Comparison of ENCODE assay signal across 8 mouse cellular contexts in genomic region chr11:98797909-98798308, GRCm38 (mm10). TPM values are rescaled to one million over a fixed set of nuclear protein-coding genes. Genes with fewer than 3 reads are reported as not detected.
DNase-seq lines count a peak whose midpoint lies in the region; ATAC-seq and TF ChIP-seq lines count a peak whose summit lies in the region.

No protein-coding gene starts in this region.

- peak overlapping the region; percentile 81 for H3K4me2 ChIP-seq in heart, embryonic 16.5 days (ENCODE audit: low read depth, low read length)
- H3K4me2 ChIP-seq in liver, postnatal 0 days (ENCODE audit: low read depth, low read length): peak overlapping the region; percentile 96

- peaks cover 14% of the 10 kb centered on the region for H3K36me3 ChIP-seq in heart, adult 2 months (ENCODE audit: control insufficient read depth, insufficient read depth, low read length)
- peaks cover 37% of the 10 kb centered on the region for H3K36me3 ChIP-seq in heart, embryonic 16.5 days (ENCODE audit: control insufficient read depth, insufficient read depth)
- peaks cover 35% of the 10 kb centered on the region for H3K36me3 ChIP-seq in liver, postnatal 0 days (replicated peaks; ENCODE audit: insufficient read depth, low read length)

- peaks cover 6% of the 10 kb centered on the region for H3K79me2 ChIP-seq in heart, adult 2 months (replicated peaks; ENCODE audit: control insufficient read depth, insufficient read depth, low read length)

- peaks cover 9% of the 10 kb centered on the region for H3K4me1 ChIP-seq in heart, adult 2 months (ENCODE audit: control insufficient read depth, insufficient read depth, low read length)
- peaks cover 22% of the 10 kb centered on the region for H3K4me1 ChIP-seq in heart, embryonic 16.5 days (ENCODE audit: control insufficient read depth, insufficient read depth, low read length)
- H3K4me1 ChIP-seq in liver, postnatal 0 days (ENCODE audit: insufficient read depth): peaks cover 24% of the 10 kb centered on the region

- no peaks in the 10 kb centered on the region for H3K27me3 ChIP-seq in heart, adult 2 months (ENCODE audit: control insufficient read depth, insufficient read depth, low read length)
- H3K27me3 ChIP-seq in heart, embryonic 16.5 days (ENCODE audit: control insufficient read depth, insufficient read depth, low read length): no peaks in the 10 kb centered on the region
- H3K27me3 ChIP-seq in liver, postnatal 0 days (ENCODE audit: insufficient read depth, low read length): no peaks in the 10 kb centered on the region

- peak overlapping the region; percentile 79 for H3K4me3 ChIP-seq in heart, adult 2 months
- H3K4me3 ChIP-seq in heart, embryonic 16.5 days (ENCODE audit: low read length): peak overlapping the region; percentile 100
- peak overlapping the region; percentile 99 for H3K4me3 ChIP-seq in liver, postnatal 0 days (ENCODE audit: low read depth, low read length)

- 19% methylated on average over 4 of the region's 4 CpGs for WGBS in heart, adult 2 months
- WGBS in heart, embryonic 16.5 days: 21% methylated on average over 4 of the region's 4 CpGs
- 60% methylated on average over 4 of the region's 4 CpGs for WGBS in liver, postnatal 0 days (ENCODE audit: insufficient replicate concordance)

- H3K27ac ChIP-seq in heart, adult 2 months: peak overlapping the region; percentile 94
- H3K27ac ChIP-seq in heart, embryonic 16.5 days (ENCODE audit: low read length): peak overlapping the region; percentile 100
- H3K27ac ChIP-seq in liver, postnatal 0 days (ENCODE audit: low read depth): no peak overlapping the region

- intact Hi-C loops in heart, adult 2 months (cut with DNase I): no loop called here
- intact Hi-C loops in heart, postnatal 25 days (cut with DNase I): no loop called here

- no peak for TF ChIP-seq CTCF in heart, adult 2 months (IDR thresholded peaks at IDR 0.05)
- TF ChIP-seq CTCF in liver, postnatal 0 days (IDR thresholded peaks at IDR 0.05; ENCODE audit: low read depth): no peak

- H3K9me3 ChIP-seq in heart, embryonic 16.5 days (replicated peaks; ENCODE audit: control insufficient read depth, low read length): no peaks in the 10 kb centered on the region
- H3K9me3 ChIP-seq in liver, postnatal 0 days (ENCODE audit: low read length): no peaks in the 10 kb centered on the region

- no peak for TF ChIP-seq EP300 in heart, adult 2 months (IDR thresholded peaks at IDR 0.05; ENCODE audit: insufficient read depth, low read depth, low read length)
- no peak for TF ChIP-seq EP300 in liver, postnatal 0 days (IDR thresholded peaks at IDR 0.05; ENCODE audit: low read depth)

- TF ChIP-seq POLR2A in heart, adult 2 months (IDR thresholded peaks at IDR 0.05; ENCODE audit: insufficient read depth, low read depth, low read length): no peak

- no peak for ATAC-seq in heart, embryonic 16.5 days (replicated peaks; ENCODE audit: extremely low read depth, insufficient read depth, low FRiP score)
- ATAC-seq in liver, postnatal 0 days: no peak
- no peak for ATAC-seq in activated CD4-positive, CD25-positive, alpha-beta regulatory T cell, adult 4 months

- peak overlapping the region; percentile 100 for H3K9ac ChIP-seq in heart, adult 2 months (ENCODE audit: low read depth, low read length)
- peak overlapping the region; percentile 100 for H3K9ac ChIP-seq in heart, embryonic 16.5 days (ENCODE audit: low read length)
- 0 out of 2 replicates have a peak overlapping the region, but pooled peaks have one; percentile 99 for H3K9ac ChIP-seq in liver, postnatal 0 days (replicated peaks)

- no peak for DNase-seq in heart, adult 2 months
- no peak for DNase-seq in heart, postnatal 25 days (ENCODE audit: low spot score)
- peak; percentile 40 for DNase-seq in adipocyte (ENCODE audit: low spot score)
- DNase-seq in liver, postnatal 0 days: no peak
- DNase-seq in cerebellum, postnatal 14 days: no peak
- DNase-seq in frontal cortex, adult 2 months (ENCODE audit: extremely low spot score in 1 of 2, low spot score in 1 of 2): no peak

RNA-seq across cellular contexts. Expression of gene Msl1, which starts 2.6 kb away (rescaled TPM):
- total RNA-seq in heart, adult 2 months (2021): 10 to 100 TPM; 68.9 to 75.3 TPM
- 21.9 and 44.4 TPM in 2 replicates for polyA plus RNA-seq in heart, adult 2 months (2012; rRNA removed)
- total RNA-seq in heart, postnatal 25 days (2021): 10 to 100 TPM; 73.0 to 78.1 TPM
- 15.2 and 15.5 TPM in 2 replicates for polyA plus RNA-seq in heart, embryonic 16.5 days (2015; fragmentation: Nextera tagmentation; extraction: Ambion mirVana)
- 5.4 and 6.5 TPM in 2 replicates for polyA plus RNA-seq in liver, postnatal 0 days (2015; fragmentation: Nextera tagmentation; extraction: Ambion mirVana)
- 10 to 100 TPM; 19.9 to 22.0 TPM for polyA plus RNA-seq in activated CD4-positive, CD25-positive, alpha-beta regulatory T cell, adult 4 months (2017; shearing (Covaris generic))
- polyA plus RNA-seq in frontal cortex, adult 2 months (2012; rRNA removed): 112 and 123 TPM in 2 replicates

RNA-seq across cellular contexts. Expression of gene Casc3, which starts 6.8 kb away (rescaled TPM):
- 10 to 100 TPM; 18.7 to 20.7 TPM for total RNA-seq in heart, adult 2 months (2021)
- polyA plus RNA-seq in heart, adult 2 months (2012; rRNA removed): 17.5 and 25.2 TPM in 2 replicates
- 10 to 100 TPM; 22.4 to 25.5 TPM for total RNA-seq in heart, postnatal 25 days (2021)
- 23.4 and 24.0 TPM in 2 replicates for polyA plus RNA-seq in heart, embryonic 16.5 days (2015; fragmentation: Nextera tagmentation; extraction: Ambion mirVana)
- polyA plus RNA-seq in liver, postnatal 0 days (2015; fragmentation: Nextera tagmentation; extraction: Ambion mirVana): 6.7 and 7.0 TPM in 2 replicates
- 10 to 100 TPM; 10.6 to 11.2 TPM for polyA plus RNA-seq in activated CD4-positive, CD25-positive, alpha-beta regulatory T cell, adult 4 months (2017; shearing (Covaris generic))
- polyA plus RNA-seq in frontal cortex, adult 2 months (2012; rRNA removed): 47.8 TPM in 2 replicates

RNA-seq across cellular contexts. Expression of gene Nr1d1, which starts 22.8 kb away (rescaled TPM):
- total RNA-seq in heart, adult 2 months (2021): 100 to 1,000 TPM in 1 of 2 experiments, 10 to 100 TPM in 1; 35.5 to 111 TPM
- polyA plus RNA-seq in heart, adult 2 months (2012; rRNA removed): 190 and 208 TPM in 2 replicates
- 100 to 1,000 TPM in 1 of 2 experiments, 10 to 100 TPM in 1; 61.2 to 129 TPM for total RNA-seq in heart, postnatal 25 days (2021)
- polyA plus RNA-seq in heart, embryonic 16.5 days (2015; fragmentation: Nextera tagmentation; extraction: Ambion mirVana): 7.0 and 8.2 TPM in 2 replicates
- polyA plus RNA-seq in liver, postnatal 0 days (2015; fragmentation: Nextera tagmentation; extraction: Ambion mirVana): 2.0 and 4.2 TPM in 2 replicates
- polyA plus RNA-seq in activated CD4-positive, CD25-positive, alpha-beta regulatory T cell, adult 4 months (2017; shearing (Covaris generic)): 1 to 10 TPM; 2.9 to 5.4 TPM
- polyA plus RNA-seq in frontal cortex, adult 2 months (2012; rRNA removed): 124 and 126 TPM in 2 replicates

RNA-seq across cellular contexts. Expression of gene Rapgefl1, which starts 38.7 kb away (rescaled TPM):
- under 1 TPM; 0.50 to 0.77 TPM for total RNA-seq in heart, adult 2 months (2021)
- 2.8 and 3.0 TPM in 2 replicates for polyA plus RNA-seq in heart, adult 2 months (2012; rRNA removed)
- under 1 TPM; 0.60 to 0.78 TPM for total RNA-seq in heart, postnatal 25 days (2021)
- polyA plus RNA-seq in heart, embryonic 16.5 days (2015; fragmentation: Nextera tagmentation; extraction: Ambion mirVana): 1.0 and 1.1 TPM in 2 replicates
- polyA plus RNA-seq in liver, postnatal 0 days (2015; fragmentation: Nextera tagmentation; extraction: Ambion mirVana): 0.11 and 0.21 TPM in 2 replicates
- polyA plus RNA-seq in activated CD4-positive, CD25-positive, alpha-beta regulatory T cell, adult 4 months (2017; shearing (Covaris generic)): under 1 TPM in 1 of 2 experiments, not detected in 1; 0.15 TPM
- 167 and 174 TPM in 2 replicates for polyA plus RNA-seq in frontal cortex, adult 2 months (2012; rRNA removed)

RNA-seq across cellular contexts. Expression of gene Thra, which starts 57.5 kb away (rescaled TPM):
- 100 to 1,000 TPM; 103 to 105 TPM for total RNA-seq in heart, adult 2 months (2021)
- 89.4 and 104 TPM in 2 replicates for polyA plus RNA-seq in heart, adult 2 months (2012; rRNA removed)
- total RNA-seq in heart, postnatal 25 days (2021): 100 to 1,000 TPM; 102 to 117 TPM
- 37.5 and 40.2 TPM in 2 replicates for polyA plus RNA-seq in heart, embryonic 16.5 days (2015; fragmentation: Nextera tagmentation; extraction: Ambion mirVana)
- 5.1 and 6.1 TPM in 2 replicates for polyA plus RNA-seq in liver, postnatal 0 days (2015; fragmentation: Nextera tagmentation; extraction: Ambion mirVana)
- 1 to 10 TPM; 1.4 to 3.5 TPM for polyA plus RNA-seq in activated CD4-positive, CD25-positive, alpha-beta regulatory T cell, adult 4 months (2017; shearing (Covaris generic))
- 770 and 851 TPM in 2 replicates for polyA plus RNA-seq in frontal cortex, adult 2 months (2012; rRNA removed)

Comparison
In these comparisons a context has a peak if more than half of its experiments do, and no peak if none do; other contexts are left out.
1. RNA of gene Nr1d1, which starts 22.8 kb away (polyA plus RNA-seq): 190 to 208 TPM in heart, adult 2 months and 124 to 126 TPM in frontal cortex, adult 2 months; 7.0 to 8.2 TPM in heart, embryonic 16.5 days, 2.9 to 5.4 TPM in activated CD4-positive, CD25-positive, alpha-beta regulatory T cell, adult 4 months and 2.0 to 4.2 TPM in liver, postnatal 0 days; every median in the first group is over 10 times any median in the second.
2. Peak in every context shown above with its lines, with median percentiles within 50 percentile points of each other: H3K4me3 ChIP-seq and H3K9ac ChIP-seq.